Mouse (Mus musculus): ENCODE results near the gene Sirt6. TPM values are rescaled to one million over a fixed set of nuclear protein-coding genes. Genes with fewer than 3 reads are reported as not detected.

Gene Sirt6
- polyA plus RNA-seq, 1 experiment from 2014 or later: 59.2 TPM

DNA sequence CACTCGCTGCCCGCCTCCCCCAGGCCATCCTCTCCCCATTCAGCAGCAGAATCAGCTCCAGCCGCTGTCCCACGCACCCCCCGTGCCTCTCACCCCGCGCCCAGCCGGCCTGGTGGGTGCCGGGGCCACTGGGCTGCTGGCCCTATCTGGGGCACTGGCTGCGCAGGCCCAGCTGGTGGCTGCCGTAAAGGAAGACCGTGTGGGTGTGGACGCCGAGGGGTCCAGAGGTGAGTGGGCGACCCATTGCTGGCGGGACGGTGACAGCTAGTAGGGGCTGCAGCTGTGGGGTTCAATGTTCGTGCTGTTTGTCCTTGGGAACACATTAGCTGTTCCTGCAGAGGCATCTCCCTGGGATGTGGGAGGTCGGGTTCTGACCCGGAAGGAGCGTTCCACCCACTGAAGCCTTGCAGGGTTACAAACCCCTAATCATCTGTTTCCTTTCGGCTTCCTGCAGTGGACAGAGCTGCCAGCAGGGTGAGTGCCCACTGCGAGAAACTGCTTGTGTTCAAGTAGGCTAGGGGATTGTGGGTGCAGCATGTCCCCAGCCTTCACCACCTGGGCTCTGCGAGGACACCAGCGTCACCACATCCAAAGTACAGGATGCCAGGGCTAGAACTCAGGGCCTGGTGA, 47.0 kb downstream of the Sirt6 start:
- Histone ChIP-seq H3K27ac (replicated peaks) (0 out of 2 replicates have a peak overlapping the region, but pooled peaks have one; percentile 3), H3K36me3 (replicated peaks) (no peaks in the 10 kb centered on the region; the same call in 1 of the 2 replicates), H3K4me1 (peaks cover 55% of the 10 kb centered on the region), H3K27me3 (replicated peaks; ENCODE audit: low read depth, poor library complexity, severe bottlenecking) (peaks cover 98% of the 10 kb centered on the region), H3K9me3 (no peaks in the 10 kb centered on the region), H3K4me3 (peak overlapping the region; percentile 19; the same call in 1 of the 2 replicates)
- WGBS: 48% methylated on average over 25 of the region's 25 CpGs
- DNase-seq (ENCODE audit: low spot score): peak; percentile 40

DNA sequence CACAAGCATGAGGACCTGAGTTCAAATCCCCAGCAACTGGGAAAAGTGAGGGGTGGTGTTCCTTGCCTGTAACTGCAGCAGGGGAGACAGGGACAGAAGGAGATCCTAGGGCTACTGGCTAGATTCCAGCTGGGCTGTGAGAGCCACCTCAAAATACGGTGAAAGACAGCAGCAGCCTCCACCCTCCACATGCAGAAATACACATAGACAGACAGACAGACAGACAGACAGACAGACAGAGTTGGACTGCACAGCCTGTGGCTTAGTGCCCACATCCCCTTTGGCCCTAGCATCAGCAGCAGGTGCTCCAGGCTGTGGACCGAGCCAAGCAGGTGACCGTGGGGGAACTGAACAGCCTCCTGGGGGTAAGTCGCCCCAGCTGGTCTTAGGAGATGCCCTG, 47.6 kb downstream of the Sirt6 start:
- Histone ChIP-seq H3K36me3 (replicated peaks) (no peaks in the 10 kb centered on the region; the same call in 1 of the 2 replicates), H3K27me3 (replicated peaks; ENCODE audit: low read depth, poor library complexity, severe bottlenecking) (peaks cover 98% of the 10 kb centered on the region), H3K4me1 (peaks cover 61% of the 10 kb centered on the region), H3K9me3 (no peaks in the 10 kb centered on the region), H3K27ac (replicated peaks) (no peak overlapping the region), H3K4me3 (peak overlapping the region; percentile 19; the same call in 1 of the 2 replicates)
- WGBS: 66% methylated on average over 4 of the region's 4 CpGs
- DNase-seq (ENCODE audit: low spot score): no peak

DNA sequence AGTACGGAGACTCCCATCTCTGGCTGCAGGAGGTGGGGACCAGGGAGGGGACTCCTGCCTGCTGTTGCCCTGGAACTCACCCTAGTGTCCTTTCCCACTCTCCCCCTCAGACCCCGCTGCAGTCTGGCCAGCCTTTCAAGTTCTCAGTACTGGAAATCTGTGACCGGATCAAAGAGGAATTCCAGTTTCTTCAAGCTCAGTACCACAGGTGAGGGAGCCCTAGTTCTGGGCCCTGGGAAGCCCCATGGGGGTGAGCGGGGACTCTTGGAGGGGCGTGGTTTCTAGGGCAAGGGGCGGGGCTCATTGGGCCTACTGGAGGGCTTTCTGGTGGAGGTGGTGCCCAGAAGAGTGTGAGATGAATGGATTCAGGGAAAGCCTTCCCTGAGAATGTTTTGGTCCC, 51.9 kb downstream of the Sirt6 start:
- Histone ChIP-seq H3K9me3 (no peaks in the 10 kb centered on the region), H3K27ac (replicated peaks) (peak overlapping the region; percentile 82), H3K36me3 (replicated peaks) (no peaks in the 10 kb centered on the region), H3K4me3 (peak overlapping the region; percentile 64), H3K27me3 (replicated peaks; ENCODE audit: low read depth, poor library complexity, severe bottlenecking) (peaks cover 89% of the 10 kb centered on the region), H3K4me1 (peaks cover 65% of the 10 kb centered on the region)
- WGBS: 2% methylated on average over 6 of the region's 6 CpGs
- DNase-seq (ENCODE audit: low spot score): peak; percentile 34

DNA sequence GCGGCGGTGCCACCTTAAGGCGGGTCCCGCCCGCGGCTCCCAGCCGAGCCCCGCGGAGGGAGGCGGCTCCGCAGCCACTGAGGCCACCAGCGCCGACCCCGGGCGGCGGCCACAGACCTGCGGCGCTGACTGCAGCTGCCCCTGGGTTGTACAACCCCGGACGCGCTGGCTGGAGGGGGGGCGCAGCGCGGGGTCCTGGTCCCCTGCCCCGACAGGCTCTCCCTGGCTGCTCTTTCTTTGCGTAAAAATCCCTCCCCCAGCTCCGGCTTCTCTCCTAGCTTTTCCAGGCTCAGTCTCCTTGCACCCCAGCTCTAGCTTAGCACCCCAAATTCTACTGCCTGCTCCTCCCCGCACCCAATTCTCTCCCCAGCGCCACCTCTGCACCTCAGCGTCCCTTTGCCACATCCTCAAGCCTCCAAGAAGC, 52.4 kb downstream of the Sirt6 start:
- Histone ChIP-seq H3K4me3 (peak overlapping the region; percentile 64), H3K9me3 (no peaks in the 10 kb centered on the region), H3K36me3 (replicated peaks) (no peaks in the 10 kb centered on the region), H3K27ac (replicated peaks) (peak overlapping the region; percentile 82), H3K27me3 (replicated peaks; ENCODE audit: low read depth, poor library complexity, severe bottlenecking) (peaks cover 85% of the 10 kb centered on the region), H3K4me1 (peaks cover 65% of the 10 kb centered on the region)
- DNase-seq (ENCODE audit: low spot score): peak; percentile 73
- under 1% methylated on average over 30 of the region's 30 CpGs for WGBS

DNA sequence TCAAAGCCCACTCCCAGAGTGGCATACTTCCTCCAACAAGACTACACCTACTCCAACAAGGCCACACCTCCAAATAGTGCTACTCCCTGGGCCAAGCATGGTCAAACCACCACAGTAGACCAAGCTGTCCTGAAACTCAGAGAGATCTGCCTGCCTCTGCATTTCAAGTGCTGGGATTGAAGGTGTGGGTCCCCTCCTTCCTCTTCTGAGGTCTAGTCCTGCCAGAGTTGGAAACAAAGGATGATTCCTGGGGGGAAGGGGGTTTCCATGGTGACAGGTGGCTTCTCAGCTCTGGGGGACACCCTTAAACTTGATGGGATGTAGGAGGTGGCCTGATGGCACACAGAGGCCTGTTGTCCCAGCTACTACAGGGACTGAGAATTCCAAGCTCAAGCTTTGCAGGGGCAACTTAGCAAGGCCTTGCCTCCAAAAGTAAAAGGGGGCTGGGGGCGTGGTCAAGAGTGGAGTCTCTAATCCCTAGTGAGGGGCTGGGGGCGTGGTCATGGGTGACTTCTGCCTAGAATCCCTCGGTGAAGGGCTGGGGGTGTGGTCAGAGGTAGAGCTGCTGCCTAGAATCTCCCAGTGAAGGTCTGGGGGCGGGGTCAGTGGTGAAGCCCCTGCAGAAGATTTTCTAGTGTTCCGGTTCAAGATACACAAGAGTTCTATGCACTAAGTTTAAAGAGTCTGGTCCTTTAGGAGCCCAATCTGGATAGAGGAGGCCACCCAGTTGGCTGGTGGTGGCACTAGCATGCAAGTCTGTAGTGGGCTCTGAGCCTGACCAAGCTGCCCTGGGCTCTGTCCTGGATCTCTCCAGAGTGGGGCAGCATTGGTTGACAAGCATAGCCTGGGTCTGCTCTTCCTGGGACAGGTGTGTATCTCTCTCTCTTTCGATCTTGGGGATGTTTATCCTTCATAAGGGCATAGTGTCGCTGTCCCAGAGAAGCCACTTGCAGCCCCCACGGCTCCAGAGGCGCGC, 53.2 kb downstream of the Sirt6 start, which contains the start of gene Tle2:
Gene Tle2 (plus strand): TSS at position 481 of the 976 bp plus-strand sequence.
- H3K36me3 ChIP-seq (replicated peaks): no peaks in the 10 kb centered on the region
- H3K4me3 ChIP-seq: peak within 1 kb of the TSS; percentile 64
- H3K27me3 ChIP-seq (replicated peaks; ENCODE audit: low read depth, poor library complexity, severe bottlenecking): peaks cover 82% of the 10 kb centered on the region
- peak within 1 kb of the TSS; percentile 82 for H3K27ac ChIP-seq (replicated peaks)
- peaks cover 67% of the 10 kb centered on the region for H3K4me1 ChIP-seq
- H3K9me3 ChIP-seq: no peaks in the 10 kb centered on the region
- WGBS: 18% methylated on average over 10 of the region's 10 CpGs
- DNase-seq (ENCODE audit: low spot score): peak; percentile 43

GRCm38 (mm10) chr10:81572975-81573374, 54.6 kb downstream of the Sirt6 start:
- Histone ChIP-seq H3K4me3 (peak overlapping the region; percentile 54), H3K4me1 (peaks cover 81% of the 10 kb centered on the region), H3K9me3 (no peaks in the 10 kb centered on the region), H3K27me3 (replicated peaks; ENCODE audit: low read depth, poor library complexity, severe bottlenecking) (peaks cover 82% of the 10 kb centered on the region), H3K27ac (replicated peaks) (0 out of 2 replicates have a peak overlapping the region, but pooled peaks have one; percentile 26), H3K36me3 (replicated peaks) (no peaks in the 10 kb centered on the region)
- no peak for DNase-seq (ENCODE audit: low spot score)
- 6% methylated on average over 9 of the region's 9 CpGs for WGBS

GRCm38 (mm10) chr10:81572133-81572671, 55.4 kb downstream of the Sirt6 start:
- H3K4me3 ChIP-seq: peak overlapping the region; percentile 54
- peaks cover 89% of the 10 kb centered on the region for H3K4me1 ChIP-seq
- 0 out of 2 replicates have a peak, but pooled peaks cover 3% of the 10 kb centered on the region for H3K36me3 ChIP-seq (replicated peaks)
- WGBS: 2% methylated on average over 9 of the region's 9 CpGs
- H3K27ac ChIP-seq (replicated peaks): peak overlapping the region; percentile 80
- H3K9me3 ChIP-seq: no peaks in the 10 kb centered on the region
- DNase-seq (ENCODE audit: low spot score): no peak
- peaks cover 82% of the 10 kb centered on the region for H3K27me3 ChIP-seq (replicated peaks; ENCODE audit: low read depth, poor library complexity, severe bottlenecking)

Other genes starting within 250 kb of the Sirt6 start
- 134 and 142 TPM in 2 replicates for gene Fzr1, start 249.3 kb downstream of the Sirt6 start, polyA plus RNA-seq (2016; fragmentation: Nextera tagmentation; extraction: Ambion mirVana)
- 105 and 109 TPM in 2 replicates for gene Dohh, start 243.4 kb downstream of the Sirt6 start, polyA plus RNA-seq (2016; fragmentation: Nextera tagmentation; extraction: Ambion mirVana)
- gene Gm48551, start 243.3 kb downstream of the Sirt6 start, polyA plus RNA-seq (2016; fragmentation: Nextera tagmentation; extraction: Ambion mirVana): 2.7 TPM in 2 replicates
- gene Gm48552, start 238.8 kb downstream of the Sirt6 start, polyA plus RNA-seq (2016; fragmentation: Nextera tagmentation; extraction: Ambion mirVana): 1.8 and 3.1 TPM in 2 replicates
- gene Smim24, start 234.7 kb downstream of the Sirt6 start, polyA plus RNA-seq (2016; fragmentation: Nextera tagmentation; extraction: Ambion mirVana): 2.0 and 2.8 TPM in 2 replicates
- 12.5 and 20.2 TPM in 2 replicates for gene Nfic, start 172.2 kb downstream of the Sirt6 start, polyA plus RNA-seq (2016; fragmentation: Nextera tagmentation; extraction: Ambion mirVana)
- gene Celf5, start 145.1 kb downstream of the Sirt6 start, polyA plus RNA-seq (2016; fragmentation: Nextera tagmentation; extraction: Ambion mirVana): 1.2 and 2.3 TPM in 2 replicates
- 85.2 and 94.3 TPM in 2 replicates for gene Ncln, start 131.4 kb downstream of the Sirt6 start, polyA plus RNA-seq (2016; fragmentation: Nextera tagmentation; extraction: Ambion mirVana)
- gene S1pr4, start 127.7 kb downstream of the Sirt6 start, polyA plus RNA-seq (2016; fragmentation: Nextera tagmentation; extraction: Ambion mirVana): 0.28 and 0.51 TPM in 2 replicates
- gene Gna15, start 103.6 kb downstream of the Sirt6 start, polyA plus RNA-seq (2016; fragmentation: Nextera tagmentation; extraction: Ambion mirVana): 1.2 and 1.3 TPM in 2 replicates
- 79.0 and 80.4 TPM in 2 replicates for gene Gna11, start 82.6 kb downstream of the Sirt6 start, polyA plus RNA-seq (2016; fragmentation: Nextera tagmentation; extraction: Ambion mirVana)
- gene Aes, start 68.3 kb downstream of the Sirt6 start, polyA plus RNA-seq (2016; fragmentation: Nextera tagmentation; extraction: Ambion mirVana): 266 and 347 TPM in 2 replicates
- gene Tle2, start 53.2 kb downstream of the Sirt6 start, polyA plus RNA-seq (2016; fragmentation: Nextera tagmentation; extraction: Ambion mirVana): 14.0 and 17.1 TPM in 2 replicates
- 7.1 and 8.2 TPM in 2 replicates for gene Tle6, start 26.7 kb downstream of the Sirt6 start, polyA plus RNA-seq (2016; fragmentation: Nextera tagmentation; extraction: Ambion mirVana)
- 1.5 and 2.1 TPM in 2 replicates for gene BC025920, start 21.5 kb downstream of the Sirt6 start, polyA plus RNA-seq (2016; fragmentation: Nextera tagmentation; extraction: Ambion mirVana)
- gene Ankrd24, start 743 bp upstream of the Sirt6 start, polyA plus RNA-seq (2016; fragmentation: Nextera tagmentation; extraction: Ambion mirVana): 5.3 and 7.3 TPM in 2 replicates
- gene Gm10778, start 21.3 kb upstream of the Sirt6 start, polyA plus RNA-seq (2016; fragmentation: Nextera tagmentation; extraction: Ambion mirVana): 3.9 and 5.3 TPM in 2 replicates
- 14.5 and 18.0 TPM in 2 replicates for gene Zfp433, start 77.0 kb upstream of the Sirt6 start, polyA plus RNA-seq (2016; fragmentation: Nextera tagmentation; extraction: Ambion mirVana)
- gene Gm3055, start 143.4 kb upstream of the Sirt6 start, polyA plus RNA-seq (2016; fragmentation: Nextera tagmentation; extraction: Ambion mirVana): 10.4 and 11.8 TPM in 2 replicates
- 2.9 and 3.7 TPM in 2 replicates for gene Gm4767, start 184.4 kb upstream of the Sirt6 start, polyA plus RNA-seq (2016; fragmentation: Nextera tagmentation; extraction: Ambion mirVana)
- gene Gm32687, start 236.1 kb upstream of the Sirt6 start, polyA plus RNA-seq (2016; fragmentation: Nextera tagmentation; extraction: Ambion mirVana): 7.3 and 9.6 TPM in 2 replicates